Mouse (Mus musculus): Measurements from ENCODE around the gene Tjp2. TPM values are rescaled to one million over a fixed set of nuclear protein-coding genes. Genes with fewer than 3 reads are reported as not detected.
A peak's percentile ranks its signal among the peaks of the same experiment; 100 is the strongest.

Tjp2 gene
- polyA plus RNA-seq, 1 experiment from 2014 or later, result 36.6 TPM

DNA sequence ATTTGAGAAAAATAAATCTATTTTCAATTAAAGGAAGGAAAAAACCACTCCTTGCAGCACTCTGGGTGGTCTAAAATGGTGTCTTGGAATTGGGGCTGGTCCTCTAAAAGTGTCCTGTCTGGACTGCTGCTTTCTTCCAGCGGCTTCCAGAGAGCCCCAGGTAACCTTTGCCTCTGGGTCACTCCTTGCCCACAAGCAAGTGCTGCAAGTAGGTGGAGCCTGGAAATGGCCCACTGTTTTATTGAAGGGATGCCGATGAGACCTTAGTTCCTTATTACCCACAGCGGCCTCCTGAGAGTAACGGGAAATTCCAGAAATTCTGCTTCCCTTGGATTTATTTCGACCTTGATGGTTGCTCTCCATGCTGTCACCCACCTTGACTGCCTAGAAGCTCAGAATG lies 170.6 kb downstream of the Tjp2 start:
- ATAC-seq (ENCODE audit: low read depth), result no peak
- Histone ChIP-seq H3K4me2 (ENCODE audit: low read depth, low read length) (no peak overlapping the region; the same call in 1 of the 2 replicates), H3K27ac (ENCODE audit: low read length) (peak overlapping the region; percentile 81), H3K36me3 (ENCODE audit: control insufficient read depth, insufficient read depth, low read length) (no peaks in the 10 kb centered on the region), H3K9me3 (ENCODE audit: control insufficient read depth, low read length) (no peaks in the 10 kb centered on the region), H3K27me3 (ENCODE audit: control insufficient read depth, insufficient read depth, low read depth, low read length) (no peaks in the 10 kb centered on the region), H3K4me3 (ENCODE audit: low read length) (no peak overlapping the region), H3K4me1 (replicated peaks; ENCODE audit: control insufficient read depth, insufficient read depth, low read length) (peaks cover 17% of the 10 kb centered on the region), H3K9ac (ENCODE audit: low read length) (no peak overlapping the region)
- 18% methylated on average over 5 of the region's 5 CpGs for WGBS

DNA sequence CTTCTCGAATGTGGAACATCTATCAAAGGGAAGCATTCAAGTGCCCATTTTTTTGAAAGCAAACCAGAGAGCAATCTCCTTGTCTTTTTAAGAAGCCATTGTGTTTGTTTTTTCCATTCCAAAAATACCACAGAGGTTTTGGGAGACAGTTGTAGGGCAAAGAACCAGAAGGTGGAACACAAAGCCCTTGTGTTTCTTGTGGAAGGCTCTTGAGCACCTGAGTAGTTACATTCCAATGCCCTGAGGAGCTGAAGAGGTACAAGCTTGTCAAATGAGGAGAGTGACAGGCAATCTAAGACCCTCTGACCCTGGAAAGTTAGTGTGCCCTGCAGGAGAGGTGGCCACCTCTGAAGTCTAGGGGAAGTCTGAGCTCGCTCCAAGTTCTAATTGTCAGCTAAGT lies 174.3 kb downstream of the Tjp2 start:
- Histone ChIP-seq H3K9me3 (ENCODE audit: control insufficient read depth, low read length) (no peaks in the 10 kb centered on the region), H3K4me2 (ENCODE audit: low read depth, low read length) (no peak overlapping the region), H3K27ac (ENCODE audit: low read length) (peak overlapping the region; percentile 61), H3K9ac (ENCODE audit: low read length) (no peak overlapping the region), H3K4me1 (replicated peaks; ENCODE audit: control insufficient read depth, insufficient read depth, low read length) (peaks cover 27% of the 10 kb centered on the region), H3K27me3 (ENCODE audit: control insufficient read depth, insufficient read depth, low read depth, low read length) (no peaks in the 10 kb centered on the region), H3K36me3 (ENCODE audit: control insufficient read depth, insufficient read depth, low read length) (no peaks in the 10 kb centered on the region), H3K4me3 (ENCODE audit: low read length) (no peak overlapping the region)
- WGBS, result 41% methylated on average over 2 of the region's 2 CpGs
- ATAC-seq (ENCODE audit: low read depth), result 0 out of 2 replicates have a peak, but pooled peaks have one; percentile 20

DNA sequence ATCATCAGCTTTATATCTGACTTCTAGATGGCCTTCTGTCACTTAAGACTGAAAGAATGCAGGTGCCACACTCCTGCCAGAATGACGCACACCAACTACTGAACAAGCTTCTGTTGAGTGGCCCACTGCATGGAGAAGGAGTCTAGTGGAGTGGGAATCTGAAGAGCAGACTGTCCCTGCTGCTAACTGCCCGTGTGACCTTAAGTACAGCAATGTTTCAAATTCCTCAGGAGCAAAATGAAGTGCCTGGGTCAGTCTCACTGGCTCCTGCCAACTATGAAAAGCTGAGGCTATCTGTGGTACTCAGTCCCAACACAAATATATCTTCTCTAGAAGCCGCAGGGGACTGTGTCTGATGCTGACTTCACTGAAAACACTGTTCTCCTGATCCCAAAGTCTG lies 175.5 kb downstream of the Tjp2 start:
- peak overlapping the region; percentile 60 for H3K27ac ChIP-seq (ENCODE audit: low read length)
- H3K9me3 ChIP-seq (ENCODE audit: control insufficient read depth, low read length), result no peaks in the 10 kb centered on the region
- no peak overlapping the region for H3K9ac ChIP-seq (ENCODE audit: low read length)
- H3K36me3 ChIP-seq (ENCODE audit: control insufficient read depth, insufficient read depth, low read length), result no peaks in the 10 kb centered on the region
- H3K27me3 ChIP-seq (ENCODE audit: control insufficient read depth, insufficient read depth, low read depth, low read length), result no peaks in the 10 kb centered on the region
- peak; percentile 59 for ATAC-seq (ENCODE audit: low read depth)
- no peak overlapping the region for H3K4me2 ChIP-seq (ENCODE audit: low read depth, low read length)
- 37% methylated on average over 3 of the region's 3 CpGs for WGBS
- H3K4me1 ChIP-seq (replicated peaks; ENCODE audit: control insufficient read depth, insufficient read depth, low read length), result peaks cover 18% of the 10 kb centered on the region
- H3K4me3 ChIP-seq (ENCODE audit: low read length), result no peak overlapping the region

DNA sequence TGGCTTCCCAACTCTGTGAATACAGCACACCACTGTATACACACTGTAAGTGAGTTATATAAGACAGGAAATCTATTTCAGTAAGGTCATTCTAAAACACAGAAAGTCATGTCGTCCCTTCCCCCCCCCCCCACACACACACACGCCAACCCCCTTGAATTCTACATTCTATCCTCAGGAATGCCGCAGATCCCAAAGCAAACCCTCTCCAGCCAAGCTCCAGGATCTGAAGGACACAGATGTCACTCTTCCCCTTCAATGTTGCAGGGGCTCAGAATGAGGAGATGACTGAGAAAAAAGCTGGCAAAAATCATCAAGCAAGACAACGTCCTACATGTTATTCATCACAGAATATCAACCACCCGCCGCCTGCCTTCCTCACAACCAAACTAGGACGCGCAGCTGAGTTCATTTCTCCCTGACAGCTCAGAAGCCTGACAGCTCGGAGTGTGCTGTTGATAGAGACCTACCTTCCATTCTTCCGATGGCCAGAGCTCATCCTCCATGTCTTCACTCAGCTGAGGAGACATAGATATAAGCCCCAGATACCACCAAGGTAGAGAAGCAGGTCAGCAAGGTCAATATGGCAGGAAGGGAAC lies 178.3 kb downstream of the Tjp2 start:
- ATAC-seq (ENCODE audit: low read depth), result peak; percentile 62
- WGBS, result 44% methylated on average over 10 of the region's 10 CpGs
- Histone ChIP-seq H3K9me3 (ENCODE audit: control insufficient read depth, low read length) (no peaks in the 10 kb centered on the region), H3K4me2 (ENCODE audit: low read depth, low read length) (0 out of 2 replicates have a peak overlapping the region, but pooled peaks have one; percentile 11), H3K27ac (ENCODE audit: low read length) (peak overlapping the region; percentile 16; the same call in 1 of the 2 replicates), H3K27me3 (ENCODE audit: control insufficient read depth, insufficient read depth, low read depth, low read length) (no peaks in the 10 kb centered on the region), H3K9ac (ENCODE audit: low read length) (no peak overlapping the region), H3K4me1 (replicated peaks; ENCODE audit: control insufficient read depth, insufficient read depth, low read length) (peaks cover 15% of the 10 kb centered on the region), H3K4me3 (ENCODE audit: low read length) (no peak overlapping the region), H3K36me3 (ENCODE audit: control insufficient read depth, insufficient read depth, low read length) (no peaks in the 10 kb centered on the region)

Other genes with a start within 250 kb of the Tjp2 start
- gene Fam189a2, start 194.0 kb downstream of the Tjp2 start, polyA plus RNA-seq (2015; fragmentation: Nextera tagmentation; extraction: Ambion mirVana), result 1.6 and 1.9 TPM in 2 replicates
- 45.9 and 47.5 TPM in 2 replicates for gene Fxn, start 55.6 kb upstream of the Tjp2 start, polyA plus RNA-seq (2015; fragmentation: Nextera tagmentation; extraction: Ambion mirVana)